Mouse (Mus musculus): ENCODE measurements at regions not wholly inside any gene's neighbourhood (a gene's known extent, or its start where the extent isn't known, plus 50 kb on each side); places are given as distances from the start of the nearest gene placed in this dataset.

- peak in 1 of 2 experiments; percentile 4 for DNase-seq
- intact Hi-C loops (cut with DNase I) = no loop called here
These were observed 118.7 kb downstream of the Foxa2 start for GRCm38 (mm10) chr2:147927792-147928670.

DNA sequence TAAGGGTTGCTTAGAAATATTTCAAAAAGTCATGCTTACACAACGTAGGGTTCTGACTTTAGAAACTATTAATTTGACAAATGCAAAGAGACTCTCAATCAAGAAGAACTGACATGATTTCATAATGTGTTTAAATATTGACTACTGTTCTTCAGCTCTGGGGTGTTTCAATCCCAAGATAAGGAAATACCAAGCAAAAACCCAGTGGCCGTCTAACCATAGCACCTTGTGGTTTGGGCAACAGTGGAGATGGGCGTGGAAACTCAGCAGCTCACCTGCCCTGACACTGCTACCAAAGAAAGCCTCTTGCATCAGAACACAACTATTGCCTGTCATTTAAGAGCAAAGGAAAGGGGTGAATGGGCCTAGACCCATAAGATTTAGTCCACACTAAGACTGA lies 119.9 kb downstream of the Foxa2 start:
- intact Hi-C loops (cut with DNase I) = no loop called here
- no peak for DNase-seq

DNA sequence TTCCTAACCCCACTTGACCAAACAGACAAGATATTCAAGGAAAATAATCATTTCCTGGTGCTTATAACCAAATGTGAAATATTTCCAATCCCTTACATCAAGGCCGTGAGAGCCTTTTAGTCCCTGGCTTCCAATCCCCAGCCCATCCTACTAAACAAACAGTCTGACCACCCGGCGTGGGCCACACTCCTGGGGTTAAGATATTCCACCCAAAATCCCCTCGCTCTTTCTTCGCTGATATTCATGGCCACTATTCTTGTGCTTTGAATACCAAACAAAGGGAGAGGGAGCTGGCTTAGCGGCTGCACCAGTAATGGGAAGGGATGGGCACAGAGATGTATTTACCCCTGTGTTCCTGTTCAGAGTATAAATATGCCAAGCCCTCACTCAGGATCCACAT lies 139.4 kb downstream of the Foxa2 start:
- no peak for DNase-seq
- intact Hi-C loops (cut with DNase I) = no loop called here

DNA sequence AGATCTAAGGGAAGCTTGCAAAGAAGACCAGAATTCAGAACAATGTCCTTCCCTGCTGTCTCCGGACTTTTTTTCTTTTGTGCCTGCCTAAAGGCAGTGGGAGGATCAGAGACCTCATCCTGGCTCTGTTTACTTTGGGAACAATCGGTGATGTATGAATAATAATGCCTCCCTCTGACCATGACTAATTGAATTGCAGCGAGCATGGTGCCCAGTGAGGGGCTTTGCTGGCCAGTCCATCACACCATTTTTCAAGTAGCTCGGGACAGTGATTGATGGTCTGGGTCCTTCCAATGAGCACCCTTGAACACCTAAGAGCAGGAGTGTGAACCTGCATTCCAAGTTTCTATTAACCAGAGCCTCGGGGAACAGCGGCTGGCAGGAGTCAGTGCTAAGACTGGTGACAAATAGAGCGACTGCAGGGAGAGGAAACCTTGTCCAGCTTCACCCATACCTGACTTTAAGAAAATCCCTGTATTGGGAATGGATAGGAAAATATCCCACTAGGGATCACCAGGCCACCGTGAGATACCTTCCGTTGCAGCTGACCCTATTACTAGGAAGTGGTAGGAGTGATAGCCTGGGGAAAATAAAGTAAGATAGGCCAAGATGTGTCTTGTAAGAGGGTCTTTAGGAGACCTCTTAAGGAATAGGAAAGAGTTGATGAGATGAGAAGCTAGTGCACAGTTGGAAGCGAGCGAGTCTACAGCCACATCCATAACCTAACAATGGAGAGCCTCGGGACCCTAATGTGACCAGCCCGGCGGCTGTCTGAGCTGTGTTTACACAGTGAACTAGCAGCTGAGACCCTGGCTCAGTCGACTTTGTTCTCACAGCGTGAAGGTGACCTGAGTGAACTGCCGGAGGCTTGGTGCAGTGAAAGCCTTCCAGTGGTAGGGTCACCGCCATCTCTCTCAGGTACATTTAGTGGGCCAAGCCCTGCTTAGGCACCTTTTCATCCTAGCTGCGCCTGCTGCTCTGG lies 140.7 kb downstream of the Foxa2 start:
- no peak for DNase-seq
- intact Hi-C loops (cut with DNase I) = no loop called here

DNA sequence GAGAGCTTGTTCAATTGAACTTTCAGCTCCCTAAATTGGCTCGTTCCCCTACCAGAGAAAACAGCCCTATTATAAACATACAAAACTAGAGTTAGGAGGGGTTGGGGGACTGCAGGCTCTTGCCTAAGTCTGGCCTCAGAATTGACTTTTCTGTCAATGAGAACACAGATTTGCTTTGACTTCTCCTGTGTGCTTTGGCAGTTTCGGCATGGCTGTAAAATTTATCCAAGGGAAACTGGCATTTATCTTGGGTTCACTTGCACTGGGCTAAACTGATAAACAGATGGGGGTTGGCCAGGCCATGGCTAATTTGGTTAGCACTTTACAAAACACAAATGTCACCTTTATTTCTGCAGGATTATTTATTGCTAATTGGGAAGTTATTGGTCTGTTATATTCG lies 141.7 kb downstream of the Foxa2 start:
- intact Hi-C loops (cut with DNase I) = no loop called here

GRCm38 (mm10) chr2:147899236-147899635 lies 147.5 kb downstream of the Foxa2 start:
- DNase-seq = no peak
- intact Hi-C loops (cut with DNase I) = no loop called here

More for the DNA sequence above, 141.7 kb downstream of the Foxa2 start:
- no peak for DNase-seq

- intact Hi-C loops (cut with DNase I) = loop anchor here (1.0 kb wide), 1 partner anchor 91 kb away; no protein-coding TSS in a partner anchor
These were observed 151.1 kb downstream of the Foxa2 start for GRCm38 (mm10) chr2:147895691-147896090.

GRCm38 (mm10) chr2:147894213-147894612 lies 152.6 kb downstream of the Foxa2 start:
- DNase-seq = no peak
- intact Hi-C loops (cut with DNase I) = no loop called here

More at GRCm38 (mm10) chr2:147895691-147896090, 151.1 kb downstream of the Foxa2 start:
- peak; percentile 38 to 43 for DNase-seq

DNA sequence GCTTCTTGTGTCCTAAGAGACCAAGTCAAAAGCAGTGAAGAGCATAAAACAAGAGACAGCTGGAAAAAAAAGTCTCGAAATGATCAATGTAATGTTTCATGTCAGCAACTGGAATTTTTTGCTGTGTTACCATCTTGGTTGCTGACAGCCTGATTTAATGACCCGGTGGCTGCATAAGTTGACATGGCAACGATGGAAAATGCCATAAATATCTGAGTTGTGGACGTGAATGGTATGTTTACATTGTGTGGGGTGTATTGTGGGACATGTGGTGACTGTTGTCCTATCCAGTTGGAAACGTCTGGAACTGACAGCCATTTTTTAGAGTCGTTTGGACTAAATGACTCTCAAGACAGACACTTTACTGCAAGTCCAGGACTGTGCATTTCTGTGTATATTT lies 160.6 kb downstream of the Foxa2 start:
- intact Hi-C loops (cut with DNase I) = no loop called here
- DNase-seq = no peak

DNA sequence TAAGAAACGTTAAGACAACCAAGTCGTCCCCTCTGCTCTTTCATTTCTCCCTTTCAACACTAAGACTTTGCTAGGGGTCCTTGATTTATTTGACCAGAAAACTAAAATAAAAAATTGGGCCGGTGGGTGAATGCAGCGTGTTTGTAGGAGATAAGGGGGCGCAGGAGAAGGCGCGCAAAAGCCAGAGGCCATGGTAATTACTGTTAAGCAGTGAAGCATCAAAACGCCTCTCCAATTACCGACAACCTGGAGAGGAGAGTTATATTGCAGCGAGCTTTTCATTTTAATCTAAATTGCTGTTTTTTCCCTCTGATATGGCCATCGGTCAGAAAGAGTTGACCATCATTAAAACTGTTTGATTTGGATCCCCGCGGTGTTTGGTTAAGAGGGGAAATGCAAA lies 168.9 kb downstream of the Foxa2 start:
- intact Hi-C loops (cut with DNase I) = no loop called here
- no peak for DNase-seq

GRCm38 (mm10) chr2:147877543-147877904 lies 169.2 kb downstream of the Foxa2 start:
- intact Hi-C loops (cut with DNase I) = no loop called here
- DNase-seq = no peak

DNA sequence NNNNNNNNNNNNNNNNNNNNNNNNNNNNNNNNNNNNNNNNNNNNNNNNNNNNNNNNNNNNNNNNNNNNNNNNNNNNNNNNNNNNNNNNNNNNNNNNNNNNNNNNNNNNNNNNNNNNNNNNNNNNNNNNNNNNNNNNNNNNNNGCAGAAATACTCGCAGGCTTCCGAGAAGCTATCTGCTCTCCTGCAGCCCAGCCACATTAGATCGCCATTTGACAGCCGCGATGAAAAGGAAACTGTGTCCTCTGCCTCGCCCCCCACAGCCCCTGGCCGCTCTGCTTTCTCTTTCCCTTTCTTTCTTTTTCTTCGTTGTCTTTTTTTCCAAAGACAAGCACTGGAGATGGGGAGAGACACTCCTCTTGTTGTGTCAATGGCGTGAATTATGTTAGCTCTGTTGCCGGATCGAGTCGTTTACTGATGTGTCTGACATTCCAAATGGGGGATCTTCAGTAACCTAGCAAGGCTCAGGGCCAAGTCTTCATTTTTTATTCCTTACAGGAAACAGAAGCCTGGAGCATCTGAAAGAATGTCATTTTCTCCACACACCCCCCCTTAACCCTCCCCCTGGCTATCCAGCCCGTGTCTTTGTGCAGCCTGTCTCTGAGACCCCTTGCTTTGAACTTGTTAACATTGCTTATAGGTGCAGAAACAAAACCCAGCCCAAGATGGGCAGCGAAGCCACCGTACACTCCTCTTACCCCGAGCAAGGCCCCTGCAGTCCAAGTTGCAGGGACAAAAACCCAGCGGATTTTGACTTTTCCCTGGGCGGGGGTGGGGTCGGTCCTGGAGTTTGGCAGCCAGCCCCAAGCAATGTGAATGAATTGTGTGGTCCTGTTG lies 169.8 kb downstream of the Foxa2 start:
- DNase-seq = no peak
- intact Hi-C loops (cut with DNase I) = no loop called here

- no peak for DNase-seq
- intact Hi-C loops (cut with DNase I) = no loop called here
These were observed 173.8 kb downstream of the Foxa2 start for GRCm38 (mm10) chr2:147872972-147873371.

GRCm38 (mm10) chr2:147851186-147851802 lies 195.5 kb downstream of the Foxa2 start:
- intact Hi-C loops (cut with DNase I) = loop anchor here (5.0 kb wide), 1 partner anchor 196 kb away; the partner anchor contains the start of gene Foxa2
- DNase-seq = no peak

DNA sequence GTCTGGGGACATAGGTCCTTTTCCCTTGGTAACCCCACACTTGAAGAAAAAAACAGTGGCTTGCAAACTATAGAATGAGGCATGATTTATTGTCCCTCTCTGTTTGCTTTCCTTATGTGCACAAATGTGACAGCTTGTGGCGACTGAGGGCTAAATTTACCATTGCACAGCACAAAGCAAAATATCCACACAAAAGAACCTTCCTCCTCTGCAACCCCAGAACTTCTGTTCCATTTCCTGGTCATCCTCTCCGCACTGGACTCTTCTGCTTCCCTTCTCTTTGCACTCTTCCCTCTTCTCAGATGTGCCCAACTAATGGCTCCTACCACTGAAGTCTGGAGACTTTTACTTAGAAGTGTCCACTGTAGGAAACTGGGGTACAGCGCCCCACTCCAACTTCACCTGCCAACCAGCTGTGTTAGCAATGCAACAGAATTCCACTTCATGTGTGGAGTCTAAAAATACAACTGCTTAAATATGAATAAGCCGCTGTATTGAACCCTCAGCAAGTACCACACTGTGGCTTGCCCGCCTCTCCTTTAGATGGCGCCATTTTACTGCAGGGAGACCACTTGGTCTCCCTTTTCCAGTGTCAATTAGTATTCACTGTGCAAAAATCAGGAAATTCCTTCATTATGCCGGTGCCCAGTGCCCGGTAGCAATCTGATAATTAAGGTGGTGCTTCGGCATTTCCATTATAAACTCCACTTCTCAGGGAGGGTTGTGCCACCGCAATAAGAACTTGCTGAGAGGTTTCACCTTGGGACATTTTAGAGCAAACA lies 199.6 kb downstream of the Foxa2 start:
- intact Hi-C loops (cut with DNase I) = no loop called here
- peak in 1 of 2 experiments; percentile 8 for DNase-seq

DNA sequence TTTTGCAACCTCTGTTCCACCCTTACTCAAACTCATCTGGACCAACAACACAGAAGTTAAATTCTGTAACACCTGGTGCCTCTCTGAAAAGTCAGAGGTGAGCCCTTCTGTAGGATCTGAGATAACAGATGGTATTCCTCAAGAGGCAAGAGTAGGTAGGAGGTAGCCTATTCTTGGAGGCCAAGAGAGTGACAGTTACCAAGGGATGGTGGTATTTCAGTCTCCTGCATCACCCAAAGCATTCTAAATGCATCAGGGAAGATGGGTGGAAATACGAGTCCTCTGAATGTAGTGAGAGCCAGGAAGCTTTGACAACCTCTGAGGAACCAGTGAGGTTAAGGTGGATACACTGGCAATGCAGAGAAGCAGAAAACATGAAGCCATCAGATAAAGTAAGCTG lies 201.5 kb downstream of the Foxa2 start:
- no peak for DNase-seq
- intact Hi-C loops (cut with DNase I) = no loop called here

- intact Hi-C loops (cut with DNase I) = no loop called here
- DNase-seq = no peak
These were observed 205.8 kb downstream of the Foxa2 start for GRCm38 (mm10) chr2:147840936-147841335.

DNA sequence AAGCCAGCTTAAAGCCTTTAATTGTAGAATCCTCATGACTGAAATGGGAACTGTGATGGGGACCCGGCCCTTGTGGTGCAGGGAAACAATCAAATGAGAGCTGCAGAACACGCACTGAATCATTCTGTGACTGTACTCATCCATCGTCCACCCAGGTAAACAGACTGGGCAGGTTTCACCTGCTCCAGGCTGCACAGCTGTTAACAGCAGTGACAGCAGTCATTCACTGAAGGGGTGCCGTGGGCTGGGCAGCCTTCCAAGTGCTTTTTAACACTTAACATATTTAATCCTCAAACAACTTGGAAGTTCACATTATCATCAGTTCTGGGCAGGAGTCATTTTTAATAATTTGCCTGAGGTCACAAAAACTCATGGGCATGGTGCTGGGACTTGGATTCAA lies 208.2 kb downstream of the Foxa2 start:
- intact Hi-C loops (cut with DNase I) = no loop called here
- no peak for DNase-seq

- intact Hi-C loops (cut with DNase I) = no loop called here
These were observed 216.2 kb downstream of the Foxa2 start for GRCm38 (mm10) chr2:147830551-147830950.

More at GRCm38 (mm10) chr2:147830551-147830950, 216.2 kb downstream of the Foxa2 start:
- no peak for DNase-seq
